Mouse (Mus musculus) limb, embryonic 13.5 days (tissue): ENCODE data around the gene Rab1b. TPM values are rescaled to one million over a fixed set of nuclear protein-coding genes. Genes with fewer than 3 reads are reported as not detected.

Experiments used
- ATAC-seq: fragments of 200-750 bp; cut with Nextera tagmentation; 2 replicates; pipeline ENCODE4 v1.8.0; 2017; ENCODE audit warnings: low read depth, moderate number of reproducible peaks, moderate TSS enrichment; ENCODE audit not compliant: low FRiP score
- H3K27ac ChIP-seq: fragments of 300-500 bp; sonication (generic); 2 replicates; pipeline ENCODE4 v1.5.1; 2015; ENCODE audit warnings: inconsistent platforms, mild to moderate bottlenecking, moderate library complexity
- H3K27me3 ChIP-seq: fragments of 300-500 bp; sonication (generic); 2 replicates; pipeline ENCODE4 v1.6.1; 2015; ENCODE audit warnings: mild to moderate bottlenecking, inconsistent platforms
- H3K36me3 ChIP-seq: fragments of 300-500 bp; sonication (generic); 2 replicates; pipeline ENCODE4 v1.6.1; 2015; ENCODE audit warnings: inconsistent platforms, mild to moderate bottlenecking, moderate library complexity
- H3K4me1 ChIP-seq: fragments of 300-500 bp; sonication (generic); 2 replicates; pipeline ENCODE4 v1.6.1; 2015; ENCODE audit warnings: inconsistent platforms
- H3K4me2 ChIP-seq: fragments of 300-500 bp; sonication (generic); replicated peaks from 2 replicates; pipeline ENCODE4 v1.6.1; 2015; ENCODE audit warnings: inconsistent platforms, mild to moderate bottlenecking, moderate library complexity
- H3K4me3 ChIP-seq: fragments of 300-500 bp; sonication (generic); 2 replicates; pipeline ENCODE4 v1.5.1; 2015; ENCODE audit warnings: moderate library complexity, mild to moderate bottlenecking, inconsistent platforms
- H3K9ac ChIP-seq: fragments of 300-500 bp; sonication (generic); 2 replicates; pipeline ENCODE4 v1.6.1; 2015; ENCODE audit warnings: mild to moderate bottlenecking, inconsistent platforms
- H3K9me3 ChIP-seq: fragments of 300-500 bp; sonication (generic); 2 replicates; pipeline ENCODE4 v1.6.1; 2016; ENCODE audit warnings: inconsistent platforms
- WGBS: fragments of 180-500 bp; shearing (Covaris S2); methylation state at CpG from one replicate; pipeline ENCODE4 v1.1.7; 2015; 5-methylcytosine and 5-hydroxymethylcytosine counted together
- polyA plus RNA-seq: library from polyadenylated mRNA; unstranded; fragments of >200 nt; fragmentation: Nextera tagmentation; extraction: Ambion mirVana; gene quantifications from 2 replicates; pipeline ENCODE4 v1.2.1, GENCODE M21; 2015

Gene Rab1b
- polyA plus RNA-seq, 1 experiment from 2014 or later = 251 TPM

DNA sequence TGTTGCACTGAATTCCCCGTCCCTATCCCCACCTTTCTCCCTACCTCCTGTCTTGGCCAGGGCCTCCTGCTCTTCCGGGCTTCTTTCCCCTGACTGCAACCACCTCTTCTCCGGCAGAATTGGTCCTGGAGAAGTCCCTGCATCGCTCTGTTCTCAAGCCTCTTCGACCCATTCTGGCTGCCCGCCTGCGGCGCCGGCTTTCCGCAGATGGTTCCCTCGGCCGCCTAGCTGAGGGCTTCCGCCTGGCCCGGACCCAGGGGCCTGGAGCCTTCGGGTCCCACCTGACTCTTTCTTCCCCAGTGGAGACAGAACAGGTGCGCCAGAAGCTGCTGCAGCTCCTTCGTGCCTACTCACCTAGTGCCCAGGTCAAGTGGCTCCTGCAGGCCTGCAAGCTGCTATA is 54.0 kb downstream of the Rab1b start:
- Histone ChIP-seq H3K4me3 (no peak overlapping the region), H3K36me3 (peaks cover 18% of the 10 kb centered on the region), H3K4me2 (no peak overlapping the region), H3K9me3 (no peaks in the 10 kb centered on the region), H3K4me1 (peaks cover 32% of the 10 kb centered on the region), H3K27ac (no peak overlapping the region), H3K9ac (no peak overlapping the region), H3K27me3 (peaks cover 63% of the 10 kb centered on the region)
- 56% methylated on average over 17 of the region's 17 CpGs for WGBS
- ATAC-seq = no peak

DNA sequence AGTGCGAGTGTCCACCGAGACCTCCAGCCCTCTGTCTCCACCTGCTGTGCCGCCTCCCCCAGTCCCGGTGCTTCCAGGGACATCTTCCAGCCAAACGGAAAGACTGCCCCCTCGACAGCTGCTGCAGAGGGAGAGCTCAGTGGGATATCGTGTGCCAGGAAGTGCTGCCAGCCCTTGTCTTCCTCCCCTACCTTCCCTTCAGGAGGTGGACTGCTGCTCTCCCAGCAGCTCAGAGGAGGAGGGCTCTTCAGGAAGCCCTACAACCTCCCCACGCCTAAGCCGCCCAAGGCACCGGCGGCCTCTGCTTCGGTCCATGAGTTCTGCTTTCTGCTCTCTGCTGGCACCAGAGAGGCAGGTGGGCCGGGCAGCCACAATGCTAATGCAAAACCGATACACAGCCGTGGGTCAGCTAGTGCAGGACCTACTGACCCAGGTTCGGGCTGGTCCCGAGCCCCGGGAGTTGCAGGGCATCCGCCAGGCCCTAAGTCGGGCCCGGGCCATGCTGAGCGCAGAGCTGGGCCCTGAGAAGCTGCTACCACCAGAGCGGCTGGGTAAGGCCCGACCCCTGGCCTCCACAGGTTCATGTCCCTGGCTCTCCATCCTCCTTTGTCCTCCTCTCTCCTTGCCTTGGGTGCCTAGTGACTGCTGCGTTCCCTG is 54.6 kb downstream of the Rab1b start:
- H3K9ac ChIP-seq = no peak overlapping the region
- no peak overlapping the region for H3K4me3 ChIP-seq
- H3K4me2 ChIP-seq = peak overlapping the region; percentile 23; the same call in 1 of the 2 replicates
- H3K27me3 ChIP-seq = peaks cover 63% of the 10 kb centered on the region
- peaks cover 24% of the 10 kb centered on the region for H3K36me3 ChIP-seq
- no peaks in the 10 kb centered on the region for H3K9me3 ChIP-seq
- peaks cover 31% of the 10 kb centered on the region for H3K4me1 ChIP-seq
- no peak overlapping the region for H3K27ac ChIP-seq
- WGBS = 27% methylated on average over 25 of the region's 25 CpGs
- ATAC-seq = no peak

DNA sequence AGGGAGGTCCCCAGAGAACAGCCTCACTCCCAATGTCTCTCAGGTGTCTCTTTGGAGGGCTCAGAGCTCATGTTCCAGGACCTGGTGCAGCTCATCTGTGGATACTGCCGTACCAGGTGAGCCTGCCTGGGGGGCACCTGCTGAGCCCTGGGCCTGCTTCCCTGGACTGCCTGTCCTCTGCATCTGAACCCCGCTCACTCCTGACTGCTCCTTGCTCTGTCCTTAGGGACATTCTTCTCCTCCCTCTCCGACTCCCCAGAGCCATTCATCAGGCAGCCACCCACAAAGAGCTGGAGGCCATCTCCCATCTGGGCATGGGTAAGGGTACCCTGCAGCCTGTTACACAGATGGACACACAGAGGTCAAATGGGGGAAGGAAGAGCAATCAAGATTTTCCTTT is 55.4 kb downstream of the Rab1b start:
- WGBS = 39% methylated on average over 3 of the region's 3 CpGs
- ATAC-seq = no peak
- Histone ChIP-seq H3K27ac (no peak overlapping the region), H3K4me3 (peak overlapping the region; percentile 24; the same call in 1 of the 2 replicates), H3K36me3 (peaks cover 32% of the 10 kb centered on the region), H3K4me2 (peak overlapping the region; percentile 47), H3K9ac (0 out of 2 replicates have a peak overlapping the region, but pooled peaks have one; percentile 50), H3K27me3 (peaks cover 63% of the 10 kb centered on the region), H3K4me1 (peaks cover 28% of the 10 kb centered on the region), H3K9me3 (no peaks in the 10 kb centered on the region)

DNA sequence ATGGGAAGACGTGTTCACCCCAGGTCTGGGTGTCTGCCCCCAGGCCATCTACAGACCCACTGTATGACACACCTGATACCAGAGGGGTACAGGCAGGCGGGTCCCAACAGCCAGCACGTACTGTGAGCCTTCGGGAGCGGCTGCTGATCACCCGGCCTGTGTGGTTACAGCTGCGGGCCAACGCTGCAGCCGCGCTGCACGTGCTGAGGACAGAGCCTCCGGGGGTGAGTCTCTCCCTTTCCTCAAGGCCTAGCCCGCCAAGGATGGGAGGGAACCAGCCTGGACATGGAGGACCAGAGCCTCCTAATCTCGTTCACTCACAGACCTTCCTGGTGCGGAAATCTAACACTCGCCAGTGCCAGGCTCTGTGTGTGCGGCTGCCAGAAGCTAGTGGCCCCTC is 55.8 kb downstream of the Rab1b start:
- no peak overlapping the region for H3K27ac ChIP-seq
- peak overlapping the region; percentile 50 for H3K9ac ChIP-seq
- no peak for ATAC-seq
- no peaks in the 10 kb centered on the region for H3K9me3 ChIP-seq
- peaks cover 63% of the 10 kb centered on the region for H3K27me3 ChIP-seq
- H3K4me1 ChIP-seq = peaks cover 25% of the 10 kb centered on the region
- WGBS = 5% methylated on average over 17 of the region's 17 CpGs
- H3K4me2 ChIP-seq = peak overlapping the region; percentile 47
- peaks cover 37% of the 10 kb centered on the region for H3K36me3 ChIP-seq
- peak overlapping the region; percentile 24 for H3K4me3 ChIP-seq

DNA sequence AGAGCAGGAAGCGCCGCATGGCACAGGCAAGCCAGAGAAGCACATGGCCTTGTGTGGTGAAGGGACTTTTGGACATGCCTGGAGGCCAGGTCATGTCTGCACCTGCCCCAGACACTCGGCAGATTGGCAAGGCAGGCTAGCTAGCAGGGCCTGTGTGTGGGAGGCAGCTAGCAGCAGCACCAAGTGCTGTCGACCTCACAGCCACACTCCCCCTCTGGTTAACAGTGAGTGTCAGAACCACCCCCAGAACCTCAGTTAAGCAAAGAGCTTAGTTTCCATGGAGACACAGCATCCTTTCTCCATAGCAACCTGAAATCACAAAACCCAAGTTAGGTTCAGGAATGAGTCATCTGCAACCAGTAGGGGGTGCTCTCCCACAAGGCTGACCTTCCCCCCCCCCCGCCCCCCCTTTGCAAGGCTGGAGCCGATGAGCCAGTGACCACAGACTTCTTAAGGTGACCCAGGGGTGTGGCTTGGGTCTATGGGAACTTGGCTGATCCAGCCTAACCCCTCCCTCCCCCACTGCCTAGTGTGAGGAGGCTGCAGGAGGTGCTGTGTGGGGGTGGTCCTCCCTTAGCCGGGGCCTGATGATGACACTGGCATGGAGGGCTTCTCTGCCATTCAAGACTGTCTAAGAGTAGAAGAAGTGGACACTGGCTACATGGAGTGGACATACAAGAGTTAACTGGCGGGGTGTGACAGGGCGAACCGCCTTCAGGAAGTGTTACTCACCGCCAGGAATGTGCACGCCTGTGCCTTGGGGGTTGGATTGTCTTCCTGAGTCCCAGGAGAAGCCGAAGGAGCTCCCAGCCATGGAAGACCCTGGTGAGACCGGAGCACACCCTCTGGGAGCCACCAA is 56.6 kb downstream of the Rab1b start, which contains the start of gene Rin1:
Gene Rin1, plus strand, starts transcription at position 435 of the 859 bp plus-strand sequence.
- 15% methylated on average over 14 of the region's 14 CpGs for WGBS
- Histone ChIP-seq H3K27ac (no peak within 1 kb of the TSS), H3K4me3 (peak within 1 kb of the TSS; percentile 24), H3K4me1 (peaks cover 25% of the 10 kb centered on the region), H3K36me3 (peaks cover 43% of the 10 kb centered on the region), H3K4me2 (peak within 1 kb of the TSS; percentile 47), H3K9ac (peak within 1 kb of the TSS; percentile 50), H3K9me3 (no peaks in the 10 kb centered on the region), H3K27me3 (peaks cover 60% of the 10 kb centered on the region)
- ATAC-seq = no peak

DNA sequence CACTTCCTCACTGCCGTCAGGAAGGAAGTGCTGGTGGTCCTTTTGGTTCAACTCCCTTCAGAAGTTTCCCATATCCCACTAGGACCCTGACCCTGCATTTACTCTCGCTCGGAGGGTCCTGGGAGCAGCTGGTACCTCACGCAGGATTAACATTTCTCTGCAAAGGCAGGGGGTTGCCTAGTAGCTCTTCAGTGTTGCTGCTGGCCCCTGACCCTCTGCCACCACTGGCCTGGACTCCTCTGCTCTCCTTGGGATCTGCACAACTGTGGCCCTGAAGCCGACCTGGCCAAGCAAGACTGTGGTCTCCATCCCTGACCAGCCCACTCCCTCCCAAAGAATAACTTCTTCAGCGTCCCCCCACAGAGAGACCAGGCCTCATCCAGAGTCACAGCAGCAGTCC is 57.5 kb downstream of the Rab1b start:
- ATAC-seq = no peak
- H3K4me3 ChIP-seq = no peak overlapping the region
- no peaks in the 10 kb centered on the region for H3K9me3 ChIP-seq
- no peak overlapping the region for H3K9ac ChIP-seq
- WGBS = 79% methylated on average over 6 of the region's 6 CpGs
- H3K4me1 ChIP-seq = peaks cover 25% of the 10 kb centered on the region
- no peak overlapping the region for H3K27ac ChIP-seq
- H3K4me2 ChIP-seq = no peak overlapping the region
- peaks cover 50% of the 10 kb centered on the region for H3K27me3 ChIP-seq
- H3K36me3 ChIP-seq = peaks cover 43% of the 10 kb centered on the region

Other genes starting within 250 kb of the Rab1b start
- 14.0 and 15.0 TPM in 2 replicates for gene Actn3, start 229.2 kb downstream of the Rab1b start, polyA plus RNA-seq
- gene Zdhhc24, start 228.4 kb downstream of the Rab1b start, polyA plus RNA-seq = 10.5 and 10.7 TPM in 2 replicates
- 3.5 and 5.1 TPM in 2 replicates for gene Bbs1, start 200.4 kb downstream of the Rab1b start, polyA plus RNA-seq
- gene Dpp3, start 178.8 kb downstream of the Rab1b start, polyA plus RNA-seq = 124 and 129 TPM in 2 replicates
- gene Peli3, start 163.9 kb downstream of the Rab1b start, polyA plus RNA-seq = 3.3 and 3.4 TPM in 2 replicates
- 111 and 116 TPM in 2 replicates for gene Mrpl11, start 144.9 kb downstream of the Rab1b start, polyA plus RNA-seq
- not detected in 2 replicates for gene Npas4, start 116.8 kb downstream of the Rab1b start, polyA plus RNA-seq
- gene Slc29a2, start 83.2 kb downstream of the Rab1b start, polyA plus RNA-seq = 5.7 and 6.0 TPM in 2 replicates
- 47.9 and 52.1 TPM in 2 replicates for gene B4gat1, start 68.2 kb downstream of the Rab1b start, polyA plus RNA-seq
- 3.7 and 4.4 TPM in 2 replicates for gene AC124502.3, start 68.2 kb downstream of the Rab1b start, polyA plus RNA-seq
- 36.7 and 40.5 TPM in 2 replicates for gene Brms1, start 65.7 kb downstream of the Rab1b start, polyA plus RNA-seq
- gene Rin1, start 56.6 kb downstream of the Rab1b start, polyA plus RNA-seq = 1.4 and 1.7 TPM in 2 replicates
- gene Cd248, start 39.0 kb downstream of the Rab1b start, polyA plus RNA-seq = 58.8 and 64.8 TPM in 2 replicates
- gene Tmem151a, start 21.5 kb downstream of the Rab1b start, polyA plus RNA-seq = 2.7 TPM in 2 replicates
- 88.5 and 94.5 TPM in 2 replicates for gene Yif1a, start 18.5 kb downstream of the Rab1b start, polyA plus RNA-seq
- gene Cnih2, start 8.6 kb downstream of the Rab1b start, polyA plus RNA-seq = 34.5 and 35.2 TPM in 2 replicates
- gene Klc2, start 11.5 kb upstream of the Rab1b start, polyA plus RNA-seq = 23.6 and 29.0 TPM in 2 replicates
- 26.7 and 28.9 TPM in 2 replicates for gene Pacs1, start 166.0 kb upstream of the Rab1b start, polyA plus RNA-seq
- gene Sf3b2, start 188.4 kb upstream of the Rab1b start, polyA plus RNA-seq = 393 and 399 TPM in 2 replicates
- 9.3 and 9.7 TPM in 2 replicates for gene Gal3st3, start 191.3 kb upstream of the Rab1b start, polyA plus RNA-seq
- gene Catsper1, start 228.7 kb upstream of the Rab1b start, polyA plus RNA-seq = not detected in 2 replicates
- gene Cst6, start 242.5 kb upstream of the Rab1b start, polyA plus RNA-seq = 1.2 and 1.9 TPM in 2 replicates